Mouse (Mus musculus) thymus, adult 2 months (tissue): Measurements from ENCODE around the gene Rbp7. TPM values are rescaled to one million over a fixed set of nuclear protein-coding genes. Genes with fewer than 3 reads are reported as not detected.
"Not testable (repeated sequence)": the region's sequence is repeated elsewhere in the genome, so short reads cannot be mapped to it uniquely, and the experiment has no call there.

Experiments
- DNase-seq: peaks from one replicate; pipeline ENCODE4 v3.0.0; 2021
- H3K27ac ChIP-seq: fragments of 200-500 bp; 2 replicates; pipeline ENCODE4 v1.5.1; 2012; ENCODE audit warnings: low read length, control low read depth; ENCODE audit not compliant: control insufficient read depth, insufficient read depth
- H3K27me3 ChIP-seq: fragments of 200-500 bp; 2 replicates; pipeline ENCODE4 v1.6.1; 2012; ENCODE audit warnings: mild to moderate bottlenecking, low read length, moderate library complexity, mixed read lengths; ENCODE audit not compliant: control insufficient read depth, insufficient read depth
- H3K36me3 ChIP-seq: fragments of 200-500 bp; 2 replicates; pipeline ENCODE4 v1.6.1; 2012; ENCODE audit warnings: mild to moderate bottlenecking, low read length, moderate library complexity; ENCODE audit not compliant: control insufficient read depth, insufficient read depth
- H3K4me1 ChIP-seq: fragments of 200-500 bp; replicated peaks from 2 replicates; pipeline ENCODE4 v1.6.1; 2012; ENCODE audit warnings: low read length; ENCODE audit not compliant: control insufficient read depth, insufficient read depth
- H3K4me3 ChIP-seq: fragments of 200-500 bp; 2 replicates; pipeline ENCODE4 v1.5.1; 2012; ENCODE audit warnings: mild to moderate bottlenecking, low read length, control low read depth, moderate library complexity; ENCODE audit not compliant: control insufficient read depth, insufficient read depth
- CTCF ChIP-seq: fragments of 200-500 bp; IDR thresholded peaks from 2 replicates; pipeline ENCODE4 v1.5.1; 2012; ENCODE audit warnings: mild to moderate bottlenecking, control low read depth, low read length, moderate library complexity, borderline replicate concordance; ENCODE audit not compliant: control insufficient read depth, poor library complexity, insufficient read depth; ENCODE audit errors: extremely low read depth
- POLR2A ChIP-seq: fragments of 200-500 bp; IDR thresholded peaks from 2 replicates; pipeline ENCODE4 v1.6.1; 2012; ENCODE audit warnings: mild to moderate bottlenecking, low read length, control low read depth, moderate library complexity; ENCODE audit not compliant: control insufficient read depth, poor library complexity, insufficient read depth; ENCODE audit errors: extremely low read depth
- WGBS: fragments of 180-500 bp; shearing (Covaris S2); methylation state at CpG from one replicate; pipeline ENCODE4 v1.1.7; 2018; 5-methylcytosine and 5-hydroxymethylcytosine counted together
- polyA plus RNA-seq: library from polyadenylated mRNA; depleted of rRNA; stranded (reverse); fragments of >200 nt; gene quantifications from 2 replicates; pipeline ENCODE4 v1.2.3, GENCODE M21; 2012

Rbp7 gene
- polyA plus RNA-seq, 1 experiment, result 1.2 TPM

- Histone ChIP-seq H3K27me3 (no peaks in the 10 kb centered on the region), H3K4me1 (peaks cover 12% of the 10 kb centered on the region), H3K4me3 (no peak overlapping the region), H3K36me3 (0 out of 2 replicates have a peak, but pooled peaks cover 3% of the 10 kb centered on the region), H3K27ac (no peak overlapping the region)
- no peak for DNase-seq
- no peak for TF ChIP-seq CTCF
- no peak for TF ChIP-seq POLR2A
- WGBS, result 93% methylated on average over 7 of the region's 7 CpGs
Observed at GRCm38 (mm10) chr4:149475096-149475495, 20.3 kb upstream of the Rbp7 start.

DNA sequence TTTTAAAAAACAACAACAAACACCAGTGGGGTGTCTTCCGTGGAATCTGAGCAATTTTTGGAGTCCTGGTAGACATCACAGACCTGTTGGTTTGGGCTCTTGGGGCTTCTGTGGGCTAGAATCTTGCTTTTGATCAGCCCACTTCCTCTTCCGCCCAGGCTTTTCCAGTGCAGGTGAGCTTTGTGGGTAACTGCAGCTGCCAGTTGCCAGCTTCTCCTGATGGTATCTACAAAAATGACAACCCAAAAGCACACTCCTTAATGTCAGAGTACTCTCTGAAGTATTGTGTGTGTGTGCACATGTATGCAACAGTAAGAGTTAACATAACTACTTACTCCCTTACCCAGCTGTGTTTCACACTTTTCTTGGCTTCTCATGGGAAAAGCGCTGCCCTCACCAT, 14.8 kb upstream of the Rbp7 start:
- 8% methylated on average over 3 of the region's 3 CpGs for WGBS
- peak; percentile 88 for DNase-seq
- Histone ChIP-seq H3K4me3 (no peak overlapping the region), H3K27me3 (no peaks in the 10 kb centered on the region), H3K27ac (peak overlapping the region; percentile 99), H3K4me1 (peaks cover 42% of the 10 kb centered on the region), H3K36me3 (0 out of 2 replicates have a peak, but pooled peaks cover 3% of the 10 kb centered on the region)
- TF ChIP-seq POLR2A (no peak), CTCF (no peak)

DNA sequence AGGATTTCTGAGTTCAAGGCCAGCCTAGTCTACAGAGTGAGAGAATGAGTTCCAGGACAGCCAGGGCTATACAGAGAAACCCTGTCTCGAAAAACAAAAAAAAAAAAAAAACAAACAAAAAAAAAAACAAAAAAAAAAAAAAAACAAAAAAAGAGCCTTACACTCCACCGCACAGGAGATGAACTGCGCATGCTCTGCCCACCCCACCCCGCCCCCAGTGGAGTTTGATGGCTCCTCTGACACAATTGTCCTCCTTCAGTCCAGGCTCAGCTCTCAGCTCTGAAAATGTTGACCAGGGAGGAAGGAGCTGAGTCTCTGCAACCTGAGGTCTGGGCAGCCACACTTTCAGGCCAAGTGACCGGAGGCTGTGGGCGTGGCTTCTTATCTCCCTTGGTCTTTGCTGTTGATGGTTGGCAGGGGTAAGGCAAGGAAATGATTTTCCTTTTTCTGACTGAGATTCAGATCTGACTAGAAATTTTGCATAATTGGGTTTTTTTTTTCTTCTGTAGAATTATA, 8.7 kb upstream of the Rbp7 start:
- Histone ChIP-seq H3K4me3 (no peak overlapping the region), H3K27ac (no peak overlapping the region), H3K4me1 (peaks cover 45% of the 10 kb centered on the region), H3K36me3 (no peaks in the 10 kb centered on the region), H3K27me3 (no peaks in the 10 kb centered on the region)
- no peak for TF ChIP-seq POLR2A
- no peak for TF ChIP-seq CTCF
- 94% methylated on average over 6 of the region's 6 CpGs for WGBS
- DNase-seq, result peak; percentile 24

- WGBS, result 63% methylated on average over 6 of the region's 6 CpGs
- TF ChIP-seq CTCF (no peak), POLR2A (no peak)
- H3K27ac ChIP-seq, result no peak overlapping the region
- no peak overlapping the region for H3K4me3 ChIP-seq
- H3K27me3 ChIP-seq, result no peaks in the 10 kb centered on the region
- peaks cover 41% of the 10 kb centered on the region for H3K4me1 ChIP-seq
- no peaks in the 10 kb centered on the region for H3K36me3 ChIP-seq
- DNase-seq, result no peak
Observed at GRCm38 (mm10) chr4:149462305-149462971, 7.7 kb upstream of the Rbp7 start.

DNA sequence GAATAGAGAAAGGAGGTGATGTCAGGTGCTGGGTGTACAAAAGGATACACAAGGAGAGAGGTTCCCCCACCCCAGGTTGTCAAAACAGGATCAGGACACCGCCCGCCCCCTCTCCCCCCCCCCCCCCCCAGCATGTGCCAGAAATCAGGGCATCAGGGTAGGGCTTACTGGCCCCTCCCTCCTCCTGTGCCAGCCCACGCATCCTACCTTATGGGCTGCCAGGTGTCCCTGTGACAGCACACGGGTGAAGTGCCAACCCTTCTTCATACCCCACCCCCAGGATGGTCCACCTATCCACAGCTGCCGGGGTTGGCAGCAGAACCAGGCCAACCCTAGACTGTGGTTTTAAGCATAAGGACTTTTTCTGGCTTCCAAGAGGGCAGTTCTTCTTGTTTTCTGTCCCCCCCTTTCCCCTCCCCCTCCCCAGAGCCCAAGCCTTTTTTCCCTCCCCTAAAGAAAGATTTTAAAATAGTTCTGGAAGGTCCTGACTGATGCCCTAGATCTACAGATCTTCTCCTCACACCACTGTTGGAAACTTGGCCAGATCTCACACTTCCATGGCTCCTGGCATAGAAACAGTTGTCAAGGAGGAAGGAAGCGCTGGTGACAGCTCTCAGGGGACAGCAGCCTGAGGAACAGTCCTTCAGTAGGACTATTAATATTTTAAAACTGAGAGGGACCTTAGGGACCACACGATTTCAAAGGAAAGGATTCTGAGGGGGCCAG, 7.0 kb upstream of the Rbp7 start:
- Histone ChIP-seq H3K36me3 (no peaks in the 10 kb centered on the region), H3K27ac (peak overlapping the region; percentile 30; the same call in 1 of the 2 replicates), H3K27me3 (no peaks in the 10 kb centered on the region), H3K4me1 (peaks cover 38% of the 10 kb centered on the region), H3K4me3 (no peak overlapping the region)
- 28% methylated on average over 7 of the region's 7 CpGs for WGBS
- TF ChIP-seq CTCF (no peak), POLR2A (no peak)
- DNase-seq, result peak; percentile 21

DNA sequence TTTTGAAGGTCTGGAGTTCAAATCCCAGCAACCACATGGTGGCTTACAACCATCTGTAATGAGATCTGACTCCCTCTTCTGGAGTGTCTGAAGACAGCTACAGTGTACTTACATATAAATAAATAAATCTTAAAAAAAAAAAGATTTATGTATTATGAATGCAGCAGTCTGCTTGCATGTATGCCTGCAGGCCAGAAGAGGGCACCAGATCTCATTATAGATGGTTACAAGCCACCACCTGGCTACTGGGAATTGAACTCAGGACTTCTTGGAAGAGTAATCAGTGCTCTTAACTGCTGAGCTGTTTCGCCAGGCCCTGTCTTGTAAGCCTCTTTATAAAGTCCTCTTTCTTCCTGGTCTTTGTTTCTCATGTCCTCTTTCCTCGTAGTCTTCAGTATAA, 5.7 kb upstream of the Rbp7 start:
- not testable (repeated sequence) for H3K27me3 ChIP-seq, DNase-seq, H3K27ac ChIP-seq, H3K4me3 ChIP-seq, H3K36me3 ChIP-seq
- peaks cover 32% of the 10 kb centered on the region for H3K4me1 ChIP-seq
- WGBS, result 96% methylated on average over 2 of the region's 2 CpGs
